Mouse (Mus musculus) C2C12 (cell line): Measurements from ENCODE around the gene Dedd2. TPM values are rescaled to one million over a fixed set of nuclear protein-coding genes. Genes with fewer than 3 reads are reported as not detected.

ENCODE experiments used
- H3K27me3 ChIP-seq: one replicate; pipeline ENCODE4 v1.6.1; 2011; ENCODE audit not compliant: control insufficient read depth, insufficient read depth, insufficient read length
- H3K36me3 ChIP-seq: one replicate; pipeline ENCODE4 v1.6.1; 2011; ENCODE audit not compliant: control insufficient read depth, insufficient read depth
- H3K4me3 ChIP-seq: one replicate; pipeline ENCODE4 v1.5.1; 2011; ENCODE audit warnings: mild to moderate bottlenecking, control low read depth; ENCODE audit not compliant: poor library complexity, insufficient read depth, severe bottlenecking
- H3K79me2 ChIP-seq: one replicate; pipeline ENCODE4 v1.6.1; 2011; ENCODE audit not compliant: control insufficient read depth, insufficient read depth
- H3K79me3 ChIP-seq: one replicate; pipeline ENCODE4 v1.6.1; 2011; ENCODE audit warnings: low read depth, control low read depth
- H3ac ChIP-seq: one replicate; pipeline ENCODE3; 2011; ENCODE audit warnings: low read depth; ENCODE audit not compliant: control insufficient read depth, insufficient read length
- CEBPB ChIP-seq: IDR thresholded peaks from one replicate; pipeline ENCODE4 v1.6.1; 2011; ENCODE audit warnings: low read depth, mild to moderate bottlenecking, control low read depth, moderate library complexity
- CTCF ChIP-seq: IDR thresholded peaks from one replicate; pipeline ENCODE4 v1.5.1; 2011; ENCODE audit not compliant: control insufficient read depth, insufficient read depth, insufficient read length
- FOSL1 ChIP-seq: IDR thresholded peaks from one replicate; pipeline ENCODE4 v1.8.0; 2011; ENCODE audit warnings: mild to moderate bottlenecking, low read length; ENCODE audit not compliant: poor library complexity, insufficient read depth, severe bottlenecking
- MAX ChIP-seq: IDR thresholded peaks from one replicate; pipeline ENCODE4 v1.6.1; 2011; ENCODE audit warnings: mild to moderate bottlenecking, control low read depth
- MYOD1 ChIP-seq: IDR thresholded peaks from one replicate; pipeline ENCODE4 v1.6.1; 2011; ENCODE audit warnings: low read depth; ENCODE audit not compliant: control insufficient read depth, insufficient read length
- MYOG ChIP-seq: IDR thresholded peaks from one replicate; pipeline ENCODE4 v1.6.1; 2011; ENCODE audit not compliant: control insufficient read depth, insufficient read length; ENCODE audit errors: extremely low read depth
- USF1 ChIP-seq: IDR thresholded peaks from one replicate; pipeline ENCODE4 v1.6.1; 2011; ENCODE audit warnings: low read depth, mild to moderate bottlenecking, control low read depth, moderate library complexity
- polyA plus RNA-seq: library from polyadenylated mRNA; unstranded; fragments of >200 nt; fragmentation: generic; extraction: Trizol; gene quantifications from one replicate; pipeline ENCODE4 v1.2.1, GENCODE M21; 2012; ENCODE audit warnings: missing spikeins

Dedd2 gene
- polyA plus RNA-seq, 1 experiment, result 5.3 TPM

DNA sequence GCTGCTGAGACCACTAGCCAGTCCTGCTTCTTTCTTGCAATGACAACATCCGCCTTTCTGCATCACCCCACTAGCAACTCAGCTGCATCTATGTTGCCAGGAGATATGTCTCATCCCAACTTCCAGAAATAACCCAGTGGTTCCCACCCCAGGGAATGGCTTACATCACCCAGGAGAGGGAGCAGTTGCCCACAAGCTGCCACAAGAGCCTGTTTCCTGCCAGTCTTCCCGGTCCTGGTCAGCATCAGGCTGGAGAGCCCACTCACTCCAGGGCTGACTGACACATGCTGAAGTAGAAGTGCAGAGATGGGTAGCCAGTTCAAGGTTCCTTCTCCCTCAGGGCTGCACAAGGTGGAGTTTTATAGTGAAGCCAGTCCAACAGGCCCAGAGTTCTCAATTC is 20.6 kb upstream of the Dedd2 start:
- Histone ChIP-seq H3K79me2 (peaks cover 40% of the 10 kb centered on the region), H3K27me3 (no peaks in the 10 kb centered on the region), H3K79me3 (peaks cover 24% of the 10 kb centered on the region), H3ac (no peak overlapping the region), H3K4me3 (no peak overlapping the region), H3K36me3 (peaks cover 28% of the 10 kb centered on the region)
- TF ChIP-seq CTCF (peak; percentile 75), USF1 (no peak)

DNA sequence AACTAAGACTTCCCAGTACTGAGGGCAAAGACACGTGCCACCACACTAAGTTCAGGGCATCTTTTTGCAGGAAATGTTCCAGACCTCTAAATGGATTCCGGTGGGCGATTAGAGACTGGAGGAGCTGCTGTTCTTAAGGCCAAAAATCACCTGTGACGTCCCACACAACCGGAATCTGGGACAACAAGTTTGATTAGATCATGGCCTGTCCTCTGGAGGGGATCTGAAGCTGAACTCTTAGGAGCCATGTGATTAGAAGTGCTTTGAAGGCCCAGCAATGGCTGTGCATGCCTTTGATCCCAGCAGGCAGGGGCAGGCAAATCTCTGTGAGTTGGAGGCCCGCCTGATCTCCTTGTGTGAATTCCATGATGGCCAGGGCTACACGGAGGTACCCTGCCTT is 20.2 kb upstream of the Dedd2 start:
- peaks cover 24% of the 10 kb centered on the region for H3K36me3 ChIP-seq
- peaks cover 40% of the 10 kb centered on the region for H3K79me2 ChIP-seq
- peaks cover 24% of the 10 kb centered on the region for H3K79me3 ChIP-seq
- H3ac ChIP-seq, result no peak overlapping the region
- H3K27me3 ChIP-seq, result no peaks in the 10 kb centered on the region
- no peak overlapping the region for H3K4me3 ChIP-seq
- TF ChIP-seq USF1 (no peak), CTCF (no peak), MAX (no peak), FOSL1 (no peak), MYOG (no peak), CEBPB (no peak), MYOD1 (no peak)

GRCm38 (mm10) chr7:25238829-25239623 is 18.6 kb upstream of the Dedd2 start:
- Histone ChIP-seq H3K4me3 (no peak overlapping the region), H3K79me2 (peaks cover 43% of the 10 kb centered on the region), H3K27me3 (no peaks in the 10 kb centered on the region), H3ac (peak overlapping the region; percentile 54), H3K36me3 (peaks cover 18% of the 10 kb centered on the region), H3K79me3 (peaks cover 19% of the 10 kb centered on the region)
- TF ChIP-seq USF1, result no peak
- TF ChIP-seq CTCF, result peak; percentile 10

- peak; percentile 62 for TF ChIP-seq CEBPB
- TF ChIP-seq MYOD1, result no peak
- peak; percentile 16 for TF ChIP-seq MAX
- Histone ChIP-seq H3K4me3 (no peak overlapping the region), H3K79me2 (peaks cover 46% of the 10 kb centered on the region), H3K36me3 (peaks cover 27% of the 10 kb centered on the region), H3K79me3 (peaks cover 20% of the 10 kb centered on the region), H3K27me3 (no peaks in the 10 kb centered on the region), H3ac (peak overlapping the region; percentile 36)
These were observed 17.7 kb upstream of the Dedd2 start for GRCm38 (mm10) chr7:25238015-25238706.

- Histone ChIP-seq H3K4me3 (peak within 1 kb of the TSS; percentile 55), H3K79me3 (peaks cover 21% of the 10 kb centered on the region)
These were observed 17.0 kb upstream of the Dedd2 start, which contains the start of gene Gsk3a for GRCm38 (mm10) chr7:25237249-25238014. Gene Gsk3a, minus strand, starts transcription at chr7:25237851.

GRCm38 (mm10) chr7:25235526-25235925 is 15.1 kb upstream of the Dedd2 start:
- Histone ChIP-seq H3K27me3 (no peaks in the 10 kb centered on the region), H3K79me2 (peaks cover 41% of the 10 kb centered on the region), H3ac (no peak overlapping the region), H3K4me3 (no peak overlapping the region), H3K79me3 (peaks cover 21% of the 10 kb centered on the region), H3K36me3 (peaks cover 39% of the 10 kb centered on the region)
- no peak for TF ChIP-seq MYOG
- TF ChIP-seq FOSL1, result no peak
- TF ChIP-seq USF1, result no peak
- no peak for TF ChIP-seq CEBPB
- no peak for TF ChIP-seq CTCF
- TF ChIP-seq MYOD1, result no peak
- TF ChIP-seq MAX, result no peak

More at GRCm38 (mm10) chr7:25237249-25238014, 17.0 kb upstream of the Dedd2 start, which contains the start of gene Gsk3a:
- Histone ChIP-seq H3ac (peak within 1 kb of the TSS; percentile 80), H3K36me3 (peaks cover 27% of the 10 kb centered on the region), H3K27me3 (no peaks in the 10 kb centered on the region), H3K79me2 (peaks cover 41% of the 10 kb centered on the region)
- TF ChIP-seq MYOD1 (no peak), CTCF (no peak), USF1 (no peak), MYOG (no peak), FOSL1 (no peak), MAX (no peak), CEBPB (no peak)
